Mouse (Mus musculus): ENCODE measurements around the gene Fzd4. TPM values are rescaled to one million over a fixed set of nuclear protein-coding genes. Genes with fewer than 3 reads are reported as not detected.

Gene Fzd4
- polyA plus RNA-seq, 1 experiment, result 2.9 TPM

GRCm38 (mm10) chr7:89423194-89423593 lies 19.0 kb downstream of the Fzd4 start:
- no peak for DNase-seq
- 86% methylated on average over 5 of the region's 5 CpGs for WGBS
- Histone ChIP-seq H3K36me3 (ENCODE audit: control insufficient read depth, insufficient read depth, low read length) (no peaks in the 10 kb centered on the region), H3K4me1 (replicated peaks; ENCODE audit: control insufficient read depth, insufficient read depth, low read length) (no peaks in the 10 kb centered on the region), H3K27me3 (ENCODE audit: control insufficient read depth, insufficient read depth, low read length) (no peaks in the 10 kb centered on the region), H3K27ac (ENCODE audit: control insufficient read depth, insufficient read depth, low read length) (no peak overlapping the region), H3K4me3 (ENCODE audit: control insufficient read depth, insufficient read depth, low read length) (no peak overlapping the region)
- no peak for TF ChIP-seq POLR2A (IDR thresholded peaks at IDR 0.05; ENCODE audit: control insufficient read depth, extremely low read depth, insufficient read depth, low read length, poor library complexity)
- no peak for TF ChIP-seq CTCF (IDR thresholded peaks at IDR 0.05; ENCODE audit: borderline replicate concordance, control insufficient read depth, extremely low read depth, insufficient read depth, low read length, poor library complexity)

- WGBS, result 90% methylated on average over 8 of the region's 8 CpGs
- no peak overlapping the region for H3K4me3 ChIP-seq (ENCODE audit: control insufficient read depth, insufficient read depth, low read length)
- no peaks in the 10 kb centered on the region for H3K27me3 ChIP-seq (ENCODE audit: control insufficient read depth, insufficient read depth, low read length)
- DNase-seq, result no peak
- no peak overlapping the region for H3K27ac ChIP-seq (ENCODE audit: control insufficient read depth, insufficient read depth, low read length)
- TF ChIP-seq POLR2A (IDR thresholded peaks at IDR 0.05; ENCODE audit: control insufficient read depth, extremely low read depth, insufficient read depth, low read length, poor library complexity), result no peak
- no peak for TF ChIP-seq CTCF (IDR thresholded peaks at IDR 0.05; ENCODE audit: borderline replicate concordance, control insufficient read depth, extremely low read depth, insufficient read depth, low read length, poor library complexity)
- no peaks in the 10 kb centered on the region for H3K36me3 ChIP-seq (ENCODE audit: control insufficient read depth, insufficient read depth, low read length)
- H3K4me1 ChIP-seq (replicated peaks; ENCODE audit: control insufficient read depth, insufficient read depth, low read length), result no peaks in the 10 kb centered on the region
Measured at GRCm38 (mm10) chr7:89423688-89424255, 19.6 kb downstream of the Fzd4 start.

- Histone ChIP-seq H3K27ac (ENCODE audit: control insufficient read depth, insufficient read depth, low read length) (no peak overlapping the region), H3K4me1 (replicated peaks; ENCODE audit: control insufficient read depth, insufficient read depth, low read length) (no peaks in the 10 kb centered on the region), H3K36me3 (ENCODE audit: control insufficient read depth, insufficient read depth, low read length) (no peaks in the 10 kb centered on the region), H3K27me3 (ENCODE audit: control insufficient read depth, insufficient read depth, low read length) (no peaks in the 10 kb centered on the region), H3K4me3 (ENCODE audit: control insufficient read depth, insufficient read depth, low read length) (no peak overlapping the region)
- WGBS, result 87% methylated on average over 5 of the region's 5 CpGs
- TF ChIP-seq POLR2A (IDR thresholded peaks at IDR 0.05; ENCODE audit: control insufficient read depth, extremely low read depth, insufficient read depth, low read length, poor library complexity) (no peak), CTCF (IDR thresholded peaks at IDR 0.05; ENCODE audit: borderline replicate concordance, control insufficient read depth, extremely low read depth, insufficient read depth, low read length, poor library complexity) (no peak)
- no peak for DNase-seq
Measured at GRCm38 (mm10) chr7:89424659-89425058, 20.5 kb downstream of the Fzd4 start.

- Histone ChIP-seq H3K36me3 (ENCODE audit: control insufficient read depth, insufficient read depth, low read length) (no peaks in the 10 kb centered on the region), H3K4me1 (replicated peaks; ENCODE audit: control insufficient read depth, insufficient read depth, low read length) (no peaks in the 10 kb centered on the region), H3K27me3 (ENCODE audit: control insufficient read depth, insufficient read depth, low read length) (no peaks in the 10 kb centered on the region), H3K27ac (ENCODE audit: control insufficient read depth, insufficient read depth, low read length) (no peak overlapping the region), H3K4me3 (ENCODE audit: control insufficient read depth, insufficient read depth, low read length) (no peak overlapping the region)
- WGBS, result 83% methylated on average over 11 of the region's 11 CpGs
- no peak for DNase-seq
- TF ChIP-seq CTCF (IDR thresholded peaks at IDR 0.05; ENCODE audit: borderline replicate concordance, control insufficient read depth, extremely low read depth, insufficient read depth, low read length, poor library complexity), result no peak
- TF ChIP-seq POLR2A (IDR thresholded peaks at IDR 0.05; ENCODE audit: control insufficient read depth, extremely low read depth, insufficient read depth, low read length, poor library complexity), result no peak
Measured at GRCm38 (mm10) chr7:89425803-89426725, 21.9 kb downstream of the Fzd4 start.

DNA sequence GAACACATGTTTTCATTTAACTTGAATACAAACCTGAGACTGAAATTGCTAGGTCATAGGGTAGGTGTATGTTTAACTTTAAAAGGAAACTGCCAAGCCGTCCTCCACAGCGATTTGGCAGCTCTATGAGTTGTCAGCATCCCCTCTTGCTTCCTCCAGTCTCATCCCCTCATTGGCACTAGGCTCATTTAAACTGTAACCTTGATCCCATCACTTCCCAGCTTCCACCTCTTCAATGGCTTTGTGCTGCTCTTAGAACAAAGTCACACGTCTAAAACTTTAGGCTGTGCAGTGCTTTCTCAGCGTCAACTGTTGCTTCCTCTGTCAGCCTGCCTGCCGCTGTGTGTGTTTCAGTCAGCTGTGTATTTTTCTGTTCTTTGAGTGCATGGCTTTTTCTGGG lies 22.9 kb downstream of the Fzd4 start:
- Histone ChIP-seq H3K4me3 (ENCODE audit: control insufficient read depth, insufficient read depth, low read length) (no peak overlapping the region), H3K27ac (ENCODE audit: control insufficient read depth, insufficient read depth, low read length) (no peak overlapping the region), H3K4me1 (replicated peaks; ENCODE audit: control insufficient read depth, insufficient read depth, low read length) (no peaks in the 10 kb centered on the region), H3K27me3 (ENCODE audit: control insufficient read depth, insufficient read depth, low read length) (no peaks in the 10 kb centered on the region), H3K36me3 (ENCODE audit: control insufficient read depth, insufficient read depth, low read length) (no peaks in the 10 kb centered on the region)
- no peak for DNase-seq
- TF ChIP-seq POLR2A (IDR thresholded peaks at IDR 0.05; ENCODE audit: control insufficient read depth, extremely low read depth, insufficient read depth, low read length, poor library complexity) (no peak), CTCF (IDR thresholded peaks at IDR 0.05; ENCODE audit: borderline replicate concordance, control insufficient read depth, extremely low read depth, insufficient read depth, low read length, poor library complexity) (no peak)
- WGBS, result 16% methylated on average over 5 of the region's 5 CpGs

- DNase-seq, result no peak
- H3K27ac ChIP-seq (ENCODE audit: control insufficient read depth, insufficient read depth, low read length), result no peak overlapping the region
- no peak overlapping the region for H3K4me3 ChIP-seq (ENCODE audit: control insufficient read depth, insufficient read depth, low read length)
- no peaks in the 10 kb centered on the region for H3K4me1 ChIP-seq (replicated peaks; ENCODE audit: control insufficient read depth, insufficient read depth, low read length)
- TF ChIP-seq POLR2A (IDR thresholded peaks at IDR 0.05; ENCODE audit: control insufficient read depth, extremely low read depth, insufficient read depth, low read length, poor library complexity) (no peak), CTCF (IDR thresholded peaks at IDR 0.05; ENCODE audit: borderline replicate concordance, control insufficient read depth, extremely low read depth, insufficient read depth, low read length, poor library complexity) (no peak)
- H3K36me3 ChIP-seq (ENCODE audit: control insufficient read depth, insufficient read depth, low read length), result no peaks in the 10 kb centered on the region
- H3K27me3 ChIP-seq (ENCODE audit: control insufficient read depth, insufficient read depth, low read length), result no peaks in the 10 kb centered on the region
- WGBS, result 56% methylated on average over 5 of the region's 5 CpGs
Measured at GRCm38 (mm10) chr7:89428804-89429203, 24.6 kb downstream of the Fzd4 start.

All from thymus, adult 2 months (tissue).